Comparison of ENCODE assay signal across 10 mouse cellular contexts in the genomic region with DNA sequence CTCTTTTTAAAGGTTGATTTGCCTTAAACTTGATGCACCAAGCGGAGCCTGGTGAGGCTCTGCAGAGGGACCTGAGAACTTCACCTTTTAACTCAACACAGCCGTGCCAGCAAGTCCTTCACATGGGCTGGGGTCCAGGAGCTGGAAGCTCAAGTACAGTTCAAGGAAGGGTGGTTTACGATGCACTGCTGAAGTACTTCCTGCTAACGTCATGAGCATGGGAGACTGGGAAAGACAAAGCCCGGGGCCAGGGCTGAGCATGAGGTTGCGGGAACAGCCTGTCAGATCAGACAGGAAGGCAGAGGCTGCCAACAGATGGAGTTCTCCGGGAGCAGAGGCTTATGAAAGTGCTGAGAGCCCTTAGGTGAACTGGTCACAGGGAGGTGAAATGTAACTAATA. TPM values are rescaled to one million over a fixed set of nuclear protein-coding genes. Genes with fewer than 3 reads are reported as not detected.
A peak's percentile ranks its signal among the peaks of the same experiment; 100 is the strongest.
DNase-seq lines count a peak whose midpoint lies in the region; ATAC-seq and TF ChIP-seq lines count a peak whose summit lies in the region.
"Had no signal": no experiment of that assay in that cellular context is flagged by ENCODE, and none has a peak within 500 bp of the region (broad histone marks: within the 10 kb centered on the region; RNA-seq: fewer than 3 reads in every experiment).

No protein-coding gene starts in this region.

- 0 out of 2 replicates have a peak, but pooled peaks have one; percentile 12 for TF ChIP-seq CTCF in lung, postnatal 0 days (IDR thresholded peaks at IDR 0.05)

- H3K4me2 ChIP-seq in lung, postnatal 0 days (replicated peaks; ENCODE audit: low read depth, low read length), result no peak overlapping the region
- H3K4me2 ChIP-seq: liver, embryonic 13.5 days had no signal

- H3K27ac ChIP-seq in lung, postnatal 0 days (ENCODE audit: low read length), result no peak overlapping the region
- H3K27ac ChIP-seq: liver, embryonic 13.5 days had no signal

- H3K36me3 ChIP-seq in lung, postnatal 0 days (ENCODE audit: insufficient read depth, low read length), result no peaks in the 10 kb centered on the region
- H3K36me3 ChIP-seq: liver, embryonic 13.5 days had no signal

- TF ChIP-seq EP300 in lung, postnatal 0 days (IDR thresholded peaks at IDR 0.05), result peak; percentile 93

- no peaks in the 10 kb centered on the region for H3K9me3 ChIP-seq in lung, postnatal 0 days (ENCODE audit: low read length)
- H3K9me3 ChIP-seq: liver, embryonic 13.5 days had no signal

- H3K4me1 ChIP-seq in lung, postnatal 0 days (ENCODE audit: insufficient read depth, low read depth, low read length), result no peaks in the 10 kb centered on the region

- H3K9ac ChIP-seq in lung, postnatal 0 days (replicated peaks; ENCODE audit: low read depth), result no peak overlapping the region
- H3K9ac ChIP-seq: liver, embryonic 13.5 days had no signal

- H3K27me3 ChIP-seq in lung, postnatal 0 days (replicated peaks; ENCODE audit: insufficient read depth, low read length), result no peaks in the 10 kb centered on the region
- H3K27me3 ChIP-seq: liver, embryonic 13.5 days had no signal

- peak; percentile 99 for ATAC-seq in lung, postnatal 0 days

- 10% methylated on average over 7 of the region's 7 CpGs for WGBS in lung, postnatal 0 days

- peak; percentile 26 to 54 for DNase-seq in cerebellum, postnatal 14 days
- DNase-seq in cerebellum, postnatal 4 days (ENCODE audit: low spot score in 2 of 2), result no peak
- DNase-seq in forelimb bud, embryonic 11.5 days (ENCODE audit: low read depth, low spot score), result peak; percentile 31
- DNase-seq in kidney, adult 11 months, result peak; percentile 18
- peak; percentile 96 for DNase-seq in lung, postnatal 0 days (ENCODE audit: low spot score)
- DNase-seq in ovary, adult 18-20 months (ENCODE audit: low spot score), result no peak
- no peak for DNase-seq in right cerebral cortex, postnatal 36 days (ENCODE audit: low spot score in 2 of 2)
- no peak for DNase-seq in layer of hippocampus, postnatal 36 days
- DNase-seq: liver, embryonic 13.5 days had no signal

- H3K4me3 ChIP-seq in lung, postnatal 0 days (ENCODE audit: low read depth, low read length), result no peak overlapping the region
- H3K4me3 ChIP-seq: liver, embryonic 13.5 days had no signal

RNA-seq across cellular contexts. Expression of a gene that starts 10.9 kb away (rescaled TPM):
- 7.6 and 10.4 TPM in 2 replicates for polyA plus RNA-seq in lung, postnatal 0 days (2015; fragmentation: Nextera tagmentation; extraction: Ambion mirVana)
- total RNA-seq in layer of hippocampus, postnatal 36 days (2021), result under 1 TPM; 0.42 to 0.96 TPM
- polyA plus RNA-seq: small intestine, adult 2 months had no signal

RNA-seq across cellular contexts. Expression of a gene that starts 17.2 kb away (rescaled TPM):
- not detected in 2 replicates for polyA plus RNA-seq in lung, postnatal 0 days (2015; fragmentation: Nextera tagmentation; extraction: Ambion mirVana)
- total RNA-seq in layer of hippocampus, postnatal 36 days (2021), result not detected
- polyA plus RNA-seq: liver, embryonic 13.5 days had no signal

RNA-seq across cellular contexts. Expression of a gene that starts 33.5 kb away (rescaled TPM):
- 43.0 and 46.3 TPM in 2 replicates for polyA plus RNA-seq in lung, postnatal 0 days (2015; fragmentation: Nextera tagmentation; extraction: Ambion mirVana)
- total RNA-seq in layer of hippocampus, postnatal 36 days (2021), result 10 to 100 TPM; 68.5 to 70.7 TPM

RNA-seq across cellular contexts. Expression of a gene that starts 48.8 kb away (rescaled TPM):
- 10.1 and 11.7 TPM in 2 replicates for polyA plus RNA-seq in lung, postnatal 0 days (2015; fragmentation: Nextera tagmentation; extraction: Ambion mirVana)
- 10 to 100 TPM; 10.6 to 11.7 TPM for total RNA-seq in layer of hippocampus, postnatal 36 days (2021)

RNA-seq across cellular contexts. Expression of a gene that starts 49.4 kb away (rescaled TPM):
- polyA plus RNA-seq in lung, postnatal 0 days (2015; fragmentation: Nextera tagmentation; extraction: Ambion mirVana), result 0.26 and 0.44 TPM in 2 replicates
- under 1 TPM; 0.37 to 0.43 TPM for total RNA-seq in layer of hippocampus, postnatal 36 days (2021)

Comparison
In these comparisons a context has a peak if more than half of its experiments do, and no peak if none do; other contexts are left out.
1. DNase-seq: peak in cerebellum, postnatal 14 days (2 of 2), forelimb bud, embryonic 11.5 days (single experiment), kidney, adult 11 months (single experiment) and lung, postnatal 0 days (single experiment); none in cerebellum, postnatal 4 days (0 of 2), ovary, adult 18-20 months (single experiment), right cerebral cortex, postnatal 36 days (0 of 2) and layer of hippocampus, postnatal 36 days (0 of 2).